Mouse (Mus musculus) telencephalon, adult 2 months (tissue): ENCODE results near the gene Lrrn4cl.
"Not testable (repeated sequence)": the region's sequence is repeated elsewhere in the genome, so short reads cannot be mapped to it uniquely, and the experiment has no call there.

Source experiments
- DNase-seq: peaks from one replicate; pipeline ENCODE4 v3.0.0-alpha.2; 2011; ENCODE audit warnings: low read depth, low spot score

Lrrn4cl gene

GRCm38 (mm10) chr19:8850402-8850901 is at the start of gene Lrrn4cl:
Gene Lrrn4cl (plus strand): TSS chr19:8850768.
- no peak for DNase-seq

GRCm38 (mm10) chr19:8802130-8802821 is 48.3 kb upstream of the Lrrn4cl start, which contains the start of gene Zbtb3:
Gene Zbtb3 (plus strand): TSS chr19:8802555.
- DNase-seq: peak; percentile 99

GRCm38 (mm10) chr19:8803204-8803780 is 47.3 kb upstream of the Lrrn4cl start:
- DNase-seq: no peak

GRCm38 (mm10) chr19:8803879-8804660 is 46.5 kb upstream of the Lrrn4cl start:
- DNase-seq: no peak

- no peak for DNase-seq
Observed at GRCm38 (mm10) chr19:8806810-8807209, 43.8 kb upstream of the Lrrn4cl start.

- DNase-seq: no peak
Observed at GRCm38 (mm10) chr19:8815812-8816211, 34.8 kb upstream of the Lrrn4cl start.

- DNase-seq: no peak
Observed at GRCm38 (mm10) chr19:8817001-8817400, 33.6 kb upstream of the Lrrn4cl start.

- no peak for DNase-seq
Observed at GRCm38 (mm10) chr19:8818301-8818798, 32.2 kb upstream of the Lrrn4cl start.

GRCm38 (mm10) chr19:8818801-8819595 is 31.6 kb upstream of the Lrrn4cl start, which contains the start of gene Ttc9c:
Gene Ttc9c (minus strand): TSS chr19:8819333.
- peak; percentile 99 for DNase-seq

GRCm38 (mm10) chr19:8819596-8820423 is 30.8 kb upstream of the Lrrn4cl start, which contains the start of gene Hnrnpul2:
Gene Hnrnpul2 (plus strand): TSS chr19:8820010.
- DNase-seq: peak; percentile 99

- no peak for DNase-seq
Observed at GRCm38 (mm10) chr19:8820424-8820956, 30.1 kb upstream of the Lrrn4cl start.

- no peak for DNase-seq
Observed at GRCm38 (mm10) chr19:8821146-8821545, 29.4 kb upstream of the Lrrn4cl start.

GRCm38 (mm10) chr19:8822696-8823095 is 27.9 kb upstream of the Lrrn4cl start:
- DNase-seq: no peak

GRCm38 (mm10) chr19:8829660-8830059 is 20.9 kb upstream of the Lrrn4cl start, which contains the start of gene AC129217.1:
Gene AC129217.1 (plus strand): TSS chr19:8829773.
- no peak for DNase-seq

GRCm38 (mm10) chr19:8830664-8831063 is 19.9 kb upstream of the Lrrn4cl start:
- DNase-seq: no peak

- DNase-seq: no peak
Observed at GRCm38 (mm10) chr19:8831262-8831661, 19.3 kb upstream of the Lrrn4cl start.

- no peak for DNase-seq
Observed at GRCm38 (mm10) chr19:8832971-8833370, 17.6 kb upstream of the Lrrn4cl start.

GRCm38 (mm10) chr19:8836327-8836726 is 14.2 kb upstream of the Lrrn4cl start:
- DNase-seq: not testable (repeated sequence)

- DNase-seq: no peak
Observed at GRCm38 (mm10) chr19:8837251-8837791, 13.2 kb upstream of the Lrrn4cl start, which contains the start of gene Bscl2. Gene Bscl2 (plus strand): TSS chr19:8837467.
